Mouse (Mus musculus) embryonic facial prominence, embryonic 14.5 days (tissue): ENCODE data around the gene Mlycd. TPM values are rescaled to one million over a fixed set of nuclear protein-coding genes. Genes with fewer than 3 reads are reported as not detected.

Experiments used
- ATAC-seq: fragments of 200-750 bp; cut with Nextera tagmentation; 2 replicates; pipeline ENCODE4 v1.8.0; 2017; ENCODE audit warnings: low read depth, moderate number of reproducible peaks, moderate TSS enrichment
- DNase-seq: peaks from one replicate; pipeline ENCODE4 v3.0.0-alpha.2; 2015; ENCODE audit warnings: low spot score
- H3K27ac ChIP-seq: fragments of 300-500 bp; sonication (generic); replicated peaks from 2 replicates; pipeline ENCODE4 v1.5.1; 2014; ENCODE audit warnings: low read depth, mild to moderate bottlenecking, low read length, moderate library complexity
- H3K27me3 ChIP-seq: fragments of 300-500 bp; sonication (generic); replicated peaks from 2 replicates; pipeline ENCODE4 v1.6.1; 2014; ENCODE audit warnings: low read length; ENCODE audit not compliant: control insufficient read depth, insufficient read depth
- H3K36me3 ChIP-seq: fragments of 300-500 bp; sonication (generic); 2 replicates; pipeline ENCODE4 v1.6.1; 2014; ENCODE audit warnings: low read length, mixed read lengths; ENCODE audit not compliant: control insufficient read depth, insufficient read depth
- H3K4me1 ChIP-seq: fragments of 300-500 bp; sonication (generic); 2 replicates; pipeline ENCODE4 v1.6.1; 2014; ENCODE audit warnings: antibody characterized with exemption, low read length; ENCODE audit not compliant: control insufficient read depth, insufficient read depth
- H3K4me2 ChIP-seq: fragments of 300-500 bp; sonication (generic); 2 replicates; pipeline ENCODE4 v1.6.1; 2014; ENCODE audit warnings: low read depth, mild to moderate bottlenecking, low read length, moderate library complexity, mixed read lengths
- H3K4me3 ChIP-seq: fragments of 300-500 bp; sonication (generic); 2 replicates; pipeline ENCODE4 v1.5.1; 2014; ENCODE audit warnings: low read depth, mild to moderate bottlenecking, low read length
- H3K9ac ChIP-seq: fragments of 300-500 bp; sonication (generic); 2 replicates; pipeline ENCODE4 v1.6.1; 2014; ENCODE audit warnings: low read depth, mild to moderate bottlenecking, low read length, moderate library complexity, mixed read lengths
- H3K9me3 ChIP-seq: fragments of 300-500 bp; sonication (generic); 2 replicates; pipeline ENCODE4 v1.6.1; 2016; ENCODE audit warnings: low read length; ENCODE audit not compliant: control insufficient read depth
- WGBS: fragments of 180-500 bp; shearing (Covaris S2); extraction: QIAGEN DNeasy Blood & Tissue Kit; methylation state at CpG from one replicate; pipeline ENCODE4 v1.1.7; 2014; 5-methylcytosine and 5-hydroxymethylcytosine counted together
- polyA plus RNA-seq: library from polyadenylated mRNA; unstranded; fragments of >200 nt; fragmentation: Nextera tagmentation; extraction: Ambion mirVana; gene quantifications from 2 replicates; pipeline ENCODE4 v1.2.1, GENCODE M21; 2014

Mlycd gene
- polyA plus RNA-seq, 1 experiment from 2014 or later, result 17.4 TPM

DNA sequence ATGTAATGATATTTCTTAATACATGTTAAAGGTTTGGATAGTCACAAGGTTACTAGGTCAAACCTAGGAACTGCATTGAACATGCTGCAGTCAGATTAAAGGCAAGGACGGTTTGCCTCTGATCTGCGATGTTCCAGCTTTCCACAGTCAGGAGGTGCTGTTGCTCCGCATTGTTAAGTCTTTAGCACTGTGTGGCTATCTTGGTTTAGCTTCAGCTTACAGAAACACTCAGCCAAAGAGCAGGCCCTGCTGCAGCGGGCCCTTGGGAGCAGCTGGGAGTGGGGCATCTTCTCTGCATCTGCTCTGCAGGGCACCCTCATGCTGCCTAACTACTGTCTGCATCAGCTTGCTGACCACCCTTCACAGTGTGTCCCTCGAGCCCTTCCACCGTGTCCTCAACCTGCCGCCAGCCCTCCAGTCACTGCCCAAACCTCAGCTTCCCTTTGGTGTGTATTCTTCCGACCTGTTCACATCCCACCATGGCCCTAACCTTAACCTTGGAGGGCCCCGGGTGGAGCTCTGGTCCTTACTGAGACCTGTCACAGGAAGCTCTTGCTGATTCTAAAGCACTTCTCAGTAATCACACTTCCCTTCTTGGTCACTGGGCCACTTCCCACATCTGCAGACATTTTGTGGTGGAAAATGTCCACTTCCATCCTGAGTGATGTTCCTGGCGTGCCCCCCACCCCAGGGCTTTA lies 17.5 kb downstream of the Mlycd start:
- H3K4me2 ChIP-seq, result peak overlapping the region; percentile 47; the same call in 1 of the 2 replicates
- H3K9me3 ChIP-seq, result no peaks in the 10 kb centered on the region
- no peak overlapping the region for H3K27ac ChIP-seq
- H3K36me3 ChIP-seq, result peaks cover 40% of the 10 kb centered on the region
- 0 out of 2 replicates have a peak overlapping the region, but pooled peaks have one; percentile 6 for H3K9ac ChIP-seq
- no peaks in the 10 kb centered on the region for H3K27me3 ChIP-seq
- no peak overlapping the region for H3K4me3 ChIP-seq
- no peak for DNase-seq
- ATAC-seq, result no peak
- H3K4me1 ChIP-seq, result no peaks in the 10 kb centered on the region
- WGBS, result 62% methylated on average over 9 of the region's 10 CpGs

DNA sequence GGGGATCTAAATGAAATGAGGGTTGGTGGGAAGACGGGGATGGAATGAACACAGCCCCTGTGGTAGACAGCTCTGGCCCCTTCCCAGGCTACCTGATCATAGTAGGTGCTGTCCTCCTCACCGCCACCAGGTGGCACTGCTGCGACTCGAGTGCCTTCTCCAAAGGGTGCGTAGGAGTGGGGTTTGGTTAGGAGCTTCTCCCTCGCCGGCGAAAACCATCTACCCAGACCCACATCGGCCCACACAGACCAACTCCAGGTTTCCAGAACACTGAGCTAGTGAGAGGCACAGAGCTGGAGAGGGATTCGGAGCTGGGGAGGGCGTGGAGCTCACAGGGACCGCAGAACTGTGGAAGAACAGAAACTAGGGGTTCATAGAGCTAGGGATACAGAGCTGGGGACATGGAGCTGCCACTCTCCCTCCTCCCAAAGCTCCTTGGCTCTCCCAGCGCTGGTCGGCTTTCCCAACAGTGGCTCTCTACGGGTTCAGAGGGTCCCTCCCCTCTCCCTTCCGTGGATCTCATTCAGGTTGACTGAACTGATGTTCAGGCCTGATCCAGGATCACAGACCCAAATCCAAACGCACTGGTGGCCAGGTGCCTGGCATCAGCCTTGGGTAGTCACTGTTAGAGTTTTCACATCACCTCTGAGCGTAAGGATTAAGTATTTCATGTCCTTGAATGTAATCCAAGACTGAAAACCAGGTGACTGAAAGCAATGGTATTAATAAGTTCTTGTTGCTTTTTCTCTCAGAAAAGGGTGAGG lies 18.2 kb downstream of the Mlycd start:
- H3K36me3 ChIP-seq, result peaks cover 34% of the 10 kb centered on the region
- ATAC-seq (peak; percentile 71), DNase-seq (peak; percentile 87)
- H3K27ac ChIP-seq, result no peak overlapping the region
- peak overlapping the region; percentile 34 for H3K9ac ChIP-seq
- WGBS, result 10% methylated on average over 18 of the region's 18 CpGs
- no peaks in the 10 kb centered on the region for H3K4me1 ChIP-seq
- peak overlapping the region; percentile 47 for H3K4me2 ChIP-seq
- no peaks in the 10 kb centered on the region for H3K27me3 ChIP-seq
- no peak overlapping the region for H3K4me3 ChIP-seq
- H3K9me3 ChIP-seq, result no peaks in the 10 kb centered on the region

DNA sequence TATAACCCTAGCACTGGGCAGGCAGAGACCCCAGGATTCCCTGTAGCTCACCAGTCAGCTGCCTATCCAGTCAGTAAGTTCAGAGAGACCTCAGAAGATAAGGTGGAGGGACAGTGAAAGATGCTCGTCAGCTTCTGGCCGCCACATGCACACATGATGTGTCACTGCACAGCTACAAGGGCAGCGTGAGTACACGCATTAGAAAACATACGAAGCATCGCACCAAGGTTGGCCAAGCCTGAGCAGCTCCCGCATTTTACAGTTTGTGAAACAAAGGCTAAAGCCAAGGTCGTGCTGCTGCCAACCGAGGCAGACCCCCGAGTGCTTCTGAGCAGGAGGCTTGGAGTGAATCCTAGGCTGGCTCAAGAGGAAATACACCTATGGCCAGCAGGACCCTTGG lies 18.9 kb downstream of the Mlycd start:
- Histone ChIP-seq H3K27ac (no peak overlapping the region), H3K36me3 (peaks cover 27% of the 10 kb centered on the region), H3K4me2 (no peak overlapping the region), H3K9ac (no peak overlapping the region), H3K9me3 (no peaks in the 10 kb centered on the region), H3K4me1 (no peaks in the 10 kb centered on the region), H3K27me3 (no peaks in the 10 kb centered on the region), H3K4me3 (no peak overlapping the region)
- ATAC-seq (no peak), DNase-seq (no peak)
- 80% methylated on average over 10 of the region's 10 CpGs for WGBS

DNA sequence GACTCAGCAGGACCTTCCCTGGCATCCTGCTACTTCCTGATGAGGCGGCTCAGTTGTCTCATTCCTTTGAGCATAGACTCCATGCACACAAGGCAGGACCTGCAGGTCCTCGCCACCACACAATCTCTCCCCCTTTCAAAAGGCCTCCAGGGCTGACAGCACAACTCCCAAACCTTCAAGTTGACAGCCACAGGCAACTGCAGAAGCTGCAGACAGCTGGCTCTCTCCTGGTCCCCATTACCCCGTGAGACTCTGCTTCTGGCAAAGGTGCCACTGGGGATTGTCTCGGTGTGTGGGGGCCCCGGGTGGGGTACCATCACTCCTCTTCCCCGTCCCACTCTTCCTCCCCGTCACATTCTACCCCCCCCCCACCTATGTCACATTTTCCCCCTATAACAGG lies 25.6 kb downstream of the Mlycd start:
- WGBS, result 54% methylated on average over 7 of the region's 7 CpGs
- ATAC-seq, result no peak
- no peak for DNase-seq
- Histone ChIP-seq H3K36me3 (no peaks in the 10 kb centered on the region), H3K4me3 (no peak overlapping the region), H3K4me2 (no peak overlapping the region), H3K9me3 (no peaks in the 10 kb centered on the region), H3K9ac (no peak overlapping the region), H3K27me3 (no peaks in the 10 kb centered on the region), H3K27ac (no peak overlapping the region), H3K4me1 (peaks cover 13% of the 10 kb centered on the region)

DNA sequence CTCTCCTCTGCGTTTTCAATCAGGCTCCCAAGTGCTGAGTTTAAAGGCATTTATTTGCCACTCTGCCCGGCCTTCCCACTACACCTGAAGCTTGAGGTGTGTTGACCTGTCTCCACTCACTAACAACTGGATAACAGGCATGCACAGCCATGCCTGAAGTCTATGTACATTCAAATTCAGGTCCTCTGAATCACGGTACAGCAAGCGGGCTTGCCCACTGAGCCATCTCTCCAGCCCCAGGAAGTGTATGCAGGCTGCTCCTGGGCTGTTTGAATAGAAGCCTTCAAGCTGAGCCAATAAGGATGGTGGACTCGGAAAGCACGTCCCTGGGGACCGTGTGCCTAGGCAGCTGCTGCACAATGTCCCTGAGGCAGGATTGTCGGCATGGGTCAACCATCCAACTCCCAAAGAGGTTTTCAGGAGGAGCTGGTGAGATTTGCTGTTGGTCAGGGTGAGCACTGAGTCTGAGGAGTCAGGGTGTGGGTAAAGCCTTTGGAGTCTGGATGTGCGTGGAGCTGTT lies 27.0 kb downstream of the Mlycd start:
- DNase-seq (no peak), ATAC-seq (no peak)
- Histone ChIP-seq H3K27me3 (no peaks in the 10 kb centered on the region), H3K36me3 (no peaks in the 10 kb centered on the region), H3K27ac (peak overlapping the region; percentile 52; the same call in 1 of the 2 replicates), H3K4me2 (no peak overlapping the region), H3K4me1 (peaks cover 13% of the 10 kb centered on the region), H3K4me3 (no peak overlapping the region), H3K9ac (0 out of 2 replicates have a peak overlapping the region, but pooled peaks have one; percentile 9), H3K9me3 (no peaks in the 10 kb centered on the region)
- WGBS, result 51% methylated on average over 9 of the region's 9 CpGs

DNA sequence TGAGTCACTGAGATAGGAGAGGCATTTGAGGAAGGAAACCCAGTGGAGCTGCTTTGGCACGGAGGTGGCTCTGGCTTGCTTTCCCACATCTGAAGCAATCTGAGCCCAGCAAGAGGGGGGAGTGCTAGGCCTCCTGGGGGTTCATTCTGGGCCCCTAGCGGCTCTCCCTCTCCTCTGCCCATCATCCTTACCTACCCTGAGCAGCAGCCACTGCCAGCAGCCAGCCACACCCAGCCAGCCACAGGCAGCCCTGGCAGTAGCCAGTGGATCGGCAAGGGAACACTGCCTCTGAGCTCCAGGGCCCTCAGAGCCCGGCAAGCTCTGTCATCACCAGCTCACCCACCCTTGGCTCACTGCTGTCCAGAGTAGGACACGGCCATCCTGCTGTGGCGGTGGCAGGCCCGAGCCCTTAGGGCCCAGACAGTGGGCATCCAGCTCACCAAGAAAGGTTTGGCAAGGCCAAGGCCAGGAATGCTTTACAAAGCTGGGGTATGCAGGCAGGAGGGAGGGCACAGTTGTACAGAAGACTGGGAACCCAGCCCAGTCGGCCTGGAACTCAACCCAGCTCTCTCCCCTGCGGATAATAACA lies 27.5 kb downstream of the Mlycd start:
- Histone ChIP-seq H3K36me3 (no peaks in the 10 kb centered on the region), H3K27me3 (no peaks in the 10 kb centered on the region), H3K9ac (0 out of 2 replicates have a peak overlapping the region, but pooled peaks have one; percentile 9), H3K4me2 (no peak overlapping the region), H3K9me3 (no peaks in the 10 kb centered on the region), H3K27ac (peak overlapping the region; percentile 52; the same call in 1 of the 2 replicates), H3K4me3 (no peak overlapping the region), H3K4me1 (peaks cover 13% of the 10 kb centered on the region)
- DNase-seq (peak; percentile 55), ATAC-seq (peak; percentile 61)
- WGBS, result 52% methylated on average over 9 of the region's 9 CpGs

DNA sequence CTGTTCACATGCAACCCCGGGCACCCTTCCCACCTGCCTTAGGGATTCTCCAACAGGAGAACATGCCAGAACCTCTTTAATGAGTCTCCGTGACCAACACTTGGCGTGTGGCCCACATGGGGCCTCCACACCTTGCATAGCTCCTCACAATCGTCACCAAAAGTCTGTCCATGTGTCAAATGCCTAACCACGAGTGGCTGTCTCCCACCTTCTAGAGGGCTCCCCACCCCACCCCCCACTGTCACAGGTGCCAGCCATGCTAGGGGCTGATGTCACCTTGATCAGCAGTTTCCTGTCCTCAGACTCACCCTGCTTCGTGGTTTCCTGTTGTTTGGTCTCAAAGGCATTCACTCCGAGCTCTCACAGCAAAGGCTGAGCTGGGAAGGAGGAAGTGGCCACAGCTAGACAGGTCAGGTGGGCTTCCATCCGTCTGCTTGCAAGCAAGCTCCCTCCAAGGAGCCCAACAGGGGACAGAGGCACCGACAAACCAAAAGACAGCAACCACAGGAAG lies 29.0 kb downstream of the Mlycd start:
- WGBS, result 45% methylated on average over 9 of the region's 9 CpGs
- ATAC-seq, result peak; percentile 20

DNA sequence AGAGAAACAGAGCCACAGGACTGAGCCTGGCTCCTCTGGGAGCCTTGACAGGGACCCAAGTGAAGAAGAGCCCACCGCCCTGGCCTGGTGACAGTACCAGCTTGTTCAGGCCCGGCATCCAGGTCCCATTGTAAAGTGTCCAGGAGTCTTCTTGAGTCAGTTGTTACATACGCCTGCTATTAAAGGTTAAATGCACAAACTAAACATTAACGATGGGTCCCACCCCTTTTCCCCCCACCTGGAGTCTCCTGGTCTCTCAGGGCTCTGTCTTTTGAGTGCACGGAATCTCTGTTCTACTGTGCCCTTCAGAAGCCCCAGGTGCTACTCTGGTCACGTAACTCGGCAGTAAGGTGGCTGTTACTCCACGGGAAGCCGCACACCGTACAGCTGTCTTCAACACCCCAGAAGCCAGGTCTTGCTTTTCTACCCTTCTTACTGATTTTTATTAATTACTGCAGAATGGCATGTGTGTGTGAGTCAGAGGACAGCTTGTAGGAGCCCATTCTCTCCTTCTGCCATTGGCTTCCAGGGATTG lies 29.6 kb downstream of the Mlycd start:
- Histone ChIP-seq H3K4me1 (peaks cover 18% of the 10 kb centered on the region), H3K9me3 (no peaks in the 10 kb centered on the region), H3K4me3 (no peak overlapping the region), H3K27me3 (no peaks in the 10 kb centered on the region), H3K27ac (no peak overlapping the region), H3K36me3 (no peaks in the 10 kb centered on the region), H3K4me2 (no peak overlapping the region), H3K9ac (no peak overlapping the region)
- 78% methylated on average over 10 of the region's 10 CpGs for WGBS
- DNase-seq (no peak), ATAC-seq (no peak)

More for the DNA sequence above, 29.0 kb downstream of the Mlycd start:
- Histone ChIP-seq H3K27me3 (no peaks in the 10 kb centered on the region), H3K9ac (no peak overlapping the region), H3K4me1 (peaks cover 16% of the 10 kb centered on the region), H3K4me3 (no peak overlapping the region), H3K36me3 (no peaks in the 10 kb centered on the region), H3K4me2 (no peak overlapping the region), H3K27ac (no peak overlapping the region), H3K9me3 (no peaks in the 10 kb centered on the region)
- DNase-seq, result peak; percentile 59
